Mouse (Mus musculus) liver, embryonic 12.5 days (tissue): Measurements from ENCODE around the gene Nrxn3. TPM values are rescaled to one million over a fixed set of nuclear protein-coding genes. Genes with fewer than 3 reads are reported as not detected.

Experiments used
- ATAC-seq: fragments of 200-750 bp; cut with Nextera tagmentation; 2 replicates; pipeline ENCODE4 v1.8.0; 2017; ENCODE audit warnings: moderate number of reproducible peaks, mild to moderate bottlenecking, moderate library complexity
- H3K27ac ChIP-seq: fragments of 300-500 bp; sonication (generic); 2 replicates; pipeline ENCODE4 v1.5.1; 2016; ENCODE audit warnings: mild to moderate bottlenecking
- H3K27me3 ChIP-seq: fragments of 300-500 bp; sonication (generic); replicated peaks from 2 replicates; pipeline ENCODE4 v1.6.1; 2016; ENCODE audit warnings: mild to moderate bottlenecking, moderate library complexity
- H3K36me3 ChIP-seq: fragments of 300-500 bp; sonication (generic); 2 replicates; pipeline ENCODE4 v1.6.1; 2016; ENCODE audit warnings: mild to moderate bottlenecking, moderate library complexity
- H3K4me1 ChIP-seq: fragments of 300-500 bp; sonication (generic); 2 replicates; pipeline ENCODE4 v1.6.1; 2016
- H3K4me2 ChIP-seq: fragments of 300-500 bp; sonication (generic); 2 replicates; pipeline ENCODE4 v1.6.1; 2016; ENCODE audit warnings: mild to moderate bottlenecking, moderate library complexity
- H3K4me3 ChIP-seq: fragments of 300-500 bp; sonication (generic); 2 replicates; pipeline ENCODE4 v1.5.1; 2016; ENCODE audit warnings: mild to moderate bottlenecking, moderate library complexity
- H3K9ac ChIP-seq: fragments of 300-500 bp; sonication (generic); 2 replicates; pipeline ENCODE4 v1.6.1; 2016; ENCODE audit warnings: mild to moderate bottlenecking, moderate library complexity
- H3K9me3 ChIP-seq: fragments of 300-500 bp; sonication (generic); replicated peaks from 2 replicates; pipeline ENCODE4 v1.6.1; 2016; ENCODE audit warnings: mild to moderate bottlenecking, moderate library complexity
- WGBS: fragments of 180-500 bp; shearing (Covaris S2); methylation state at CpG from one replicate; pipeline ENCODE4 v1.1.7; 2016; ENCODE audit not compliant: insufficient replicate concordance; 5-methylcytosine and 5-hydroxymethylcytosine counted together
- polyA plus RNA-seq: library from polyadenylated mRNA; unstranded; fragments of >200 nt; fragmentation: Nextera tagmentation; extraction: Ambion mirVana; gene quantifications from 2 replicates; pipeline ENCODE4 v1.2.1, GENCODE M21; 2016

Nrxn3 gene
- polyA plus RNA-seq, 1 experiment from 2014 or later, result 1.4 TPM

- H3K4me1 ChIP-seq, result no peaks in the 10 kb centered on the region
- 87% methylated on average over 1 of the region's 1 CpGs for WGBS
- H3K27me3 ChIP-seq, result no peaks in the 10 kb centered on the region
- no peaks in the 10 kb centered on the region for H3K9me3 ChIP-seq
- H3K4me2 ChIP-seq, result no peak overlapping the region
- no peaks in the 10 kb centered on the region for H3K36me3 ChIP-seq
- no peak overlapping the region for H3K4me3 ChIP-seq
- no peak for ATAC-seq
- H3K9ac ChIP-seq, result no peak overlapping the region
- H3K27ac ChIP-seq, result no peak overlapping the region
Observed at GRCm38 (mm10) chr12:90202501-90202900, 1479.8 kb downstream of the Nrxn3 start.

DNA sequence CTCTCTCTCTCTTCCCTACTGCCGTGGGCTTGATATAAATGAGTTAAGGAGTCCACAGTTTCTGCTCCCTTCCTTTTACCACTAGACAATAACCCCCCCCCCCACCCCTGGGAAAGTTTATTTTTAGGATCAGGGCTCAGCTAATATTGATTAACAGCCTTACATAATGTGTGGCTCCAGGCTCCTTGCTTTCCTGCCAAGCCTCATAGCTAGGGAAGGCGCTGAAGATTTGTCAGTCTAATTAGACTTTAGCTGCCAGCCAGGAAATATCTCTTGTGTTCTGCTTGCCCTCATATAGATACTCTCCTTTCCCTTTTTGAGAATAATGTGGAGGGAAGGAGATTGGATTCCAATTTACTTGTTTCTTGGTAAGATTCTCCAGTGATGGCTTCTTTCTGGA, 1488.7 kb downstream of the Nrxn3 start:
- Histone ChIP-seq H3K27me3 (no peaks in the 10 kb centered on the region), H3K9me3 (no peaks in the 10 kb centered on the region), H3K9ac (no peak overlapping the region), H3K36me3 (no peaks in the 10 kb centered on the region), H3K4me2 (no peak overlapping the region), H3K4me1 (no peaks in the 10 kb centered on the region), H3K4me3 (no peak overlapping the region), H3K27ac (no peak overlapping the region)
- ATAC-seq, result no peak
- 67% methylated on average over 1 of the region's 2 CpGs for WGBS

DNA sequence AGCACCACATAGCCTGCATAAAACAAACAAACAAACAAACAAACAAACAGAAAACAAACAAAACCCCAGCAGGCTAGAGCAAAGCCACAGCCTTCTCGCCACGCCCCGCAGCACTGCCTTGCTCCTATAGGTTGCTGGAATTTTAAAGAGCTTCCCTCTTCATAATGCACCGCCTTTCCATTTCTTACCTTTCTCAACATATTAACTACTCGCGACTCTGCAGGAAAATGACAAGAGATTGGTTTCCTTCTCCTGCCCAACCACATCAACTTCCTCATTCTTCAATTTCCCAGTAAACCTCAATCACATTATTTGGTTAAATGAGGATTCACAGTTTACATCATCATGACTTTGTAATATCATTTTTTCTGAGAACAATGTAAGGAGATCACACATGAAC, 1494.4 kb downstream of the Nrxn3 start:
- no peak overlapping the region for H3K4me3 ChIP-seq
- ATAC-seq, result no peak
- no peaks in the 10 kb centered on the region for H3K9me3 ChIP-seq
- H3K27me3 ChIP-seq, result no peaks in the 10 kb centered on the region
- no peaks in the 10 kb centered on the region for H3K4me1 ChIP-seq
- no peak overlapping the region for H3K27ac ChIP-seq
- WGBS, result 51% methylated on average over 6 of the region's 6 CpGs
- no peak overlapping the region for H3K4me2 ChIP-seq
- no peaks in the 10 kb centered on the region for H3K36me3 ChIP-seq
- H3K9ac ChIP-seq, result no peak overlapping the region

- Histone ChIP-seq H3K9me3 (no peaks in the 10 kb centered on the region), H3K27me3 (no peaks in the 10 kb centered on the region), H3K36me3 (no peaks in the 10 kb centered on the region), H3K4me3 (no peak overlapping the region), H3K27ac (no peak overlapping the region), H3K4me1 (no peaks in the 10 kb centered on the region), H3K9ac (no peak overlapping the region), H3K4me2 (no peak overlapping the region)
- no peak for ATAC-seq
- 51% methylated on average over 2 of the region's 2 CpGs for WGBS
Observed at GRCm38 (mm10) chr12:90229062-90229461, 1506.4 kb downstream of the Nrxn3 start.

DNA sequence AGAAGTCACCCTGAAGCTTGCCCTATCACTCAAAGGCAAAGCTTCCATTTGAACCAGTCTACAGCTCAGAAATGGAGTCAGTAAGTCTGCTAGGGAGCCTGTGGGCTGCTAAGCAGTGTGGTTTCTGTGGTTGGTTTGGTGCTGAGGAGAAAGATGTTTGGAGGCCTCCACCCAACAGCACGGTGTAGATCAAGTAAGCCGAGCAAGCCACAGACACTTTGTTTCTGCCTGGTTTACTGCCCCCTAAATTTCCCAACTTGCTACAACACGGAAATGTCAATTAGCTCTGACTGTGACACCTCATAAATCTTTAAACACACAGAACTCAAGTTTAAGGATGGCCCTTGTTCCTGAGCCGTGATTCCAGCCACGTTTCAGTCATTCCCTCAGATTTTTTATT, 1513.4 kb downstream of the Nrxn3 start:
- no peaks in the 10 kb centered on the region for H3K4me1 ChIP-seq
- no peak for ATAC-seq
- whole genome bisulfite sequencing, result 36% methylated on average over 5 of the region's 5 CpGs
- no peak overlapping the region for H3K27ac ChIP-seq
- H3K4me2 ChIP-seq, result no peak overlapping the region
- H3K36me3 ChIP-seq, result no peaks in the 10 kb centered on the region
- H3K9ac ChIP-seq, result no peak overlapping the region
- no peaks in the 10 kb centered on the region for H3K27me3 ChIP-seq
- H3K4me3 ChIP-seq, result no peak overlapping the region
- H3K9me3 ChIP-seq, result no peaks in the 10 kb centered on the region

DNA sequence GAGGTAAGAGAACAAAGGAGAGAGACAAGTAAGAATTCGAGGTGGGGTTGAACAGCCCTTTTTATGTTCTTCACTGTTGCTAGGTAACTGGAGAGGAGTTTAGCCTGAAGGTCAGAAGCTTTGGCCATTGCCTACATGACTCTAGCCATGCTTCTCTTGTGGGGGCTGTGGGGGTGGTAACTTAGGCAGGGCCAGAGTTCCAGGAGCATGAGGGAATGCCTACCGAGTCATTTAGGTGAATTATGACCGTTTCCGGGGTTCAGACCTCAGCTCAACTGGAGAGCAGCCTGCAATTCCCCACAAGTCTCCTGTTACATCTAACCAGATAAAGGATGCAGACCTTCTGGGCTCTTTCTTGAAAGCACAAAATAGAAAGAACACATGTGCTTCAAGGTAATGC, 1537.6 kb downstream of the Nrxn3 start:
- H3K36me3 ChIP-seq, result no peaks in the 10 kb centered on the region
- ATAC-seq, result no peak
- WGBS, result 53% methylated on average over 4 of the region's 4 CpGs
- H3K9me3 ChIP-seq, result no peaks in the 10 kb centered on the region
- no peak overlapping the region for H3K9ac ChIP-seq
- no peaks in the 10 kb centered on the region for H3K27me3 ChIP-seq
- H3K4me1 ChIP-seq, result no peaks in the 10 kb centered on the region
- no peak overlapping the region for H3K4me2 ChIP-seq
- no peak overlapping the region for H3K4me3 ChIP-seq
- no peak overlapping the region for H3K27ac ChIP-seq

GRCm38 (mm10) chr12:90268111-90268510, 1545.4 kb downstream of the Nrxn3 start:
- no peaks in the 10 kb centered on the region for H3K36me3 ChIP-seq
- H3K4me1 ChIP-seq, result no peaks in the 10 kb centered on the region
- H3K9ac ChIP-seq, result no peak overlapping the region
- no peaks in the 10 kb centered on the region for H3K27me3 ChIP-seq
- no peaks in the 10 kb centered on the region for H3K9me3 ChIP-seq
- no peak overlapping the region for H3K27ac ChIP-seq
- 72% methylated on average over 2 of the region's 2 CpGs for WGBS
- H3K4me2 ChIP-seq, result no peak overlapping the region
- H3K4me3 ChIP-seq, result no peak overlapping the region
- ATAC-seq, result no peak

GRCm38 (mm10) chr12:90270763-90271379, 1548.2 kb downstream of the Nrxn3 start:
- H3K9ac ChIP-seq, result no peak overlapping the region
- H3K9me3 ChIP-seq, result no peaks in the 10 kb centered on the region
- ATAC-seq, result no peak
- no peak overlapping the region for H3K4me2 ChIP-seq
- no peak overlapping the region for H3K4me3 ChIP-seq
- no peaks in the 10 kb centered on the region for H3K36me3 ChIP-seq
- H3K27me3 ChIP-seq, result no peaks in the 10 kb centered on the region
- no peak overlapping the region for H3K27ac ChIP-seq
- no peaks in the 10 kb centered on the region for H3K4me1 ChIP-seq

- no peak overlapping the region for H3K4me3 ChIP-seq
- 61% methylated on average over 7 of the region's 7 CpGs for WGBS
- no peak overlapping the region for H3K4me2 ChIP-seq
- no peaks in the 10 kb centered on the region for H3K36me3 ChIP-seq
- H3K27me3 ChIP-seq, result no peaks in the 10 kb centered on the region
- no peaks in the 10 kb centered on the region for H3K4me1 ChIP-seq
- H3K9me3 ChIP-seq, result no peaks in the 10 kb centered on the region
- no peak overlapping the region for H3K27ac ChIP-seq
- no peak for ATAC-seq
- H3K9ac ChIP-seq, result no peak overlapping the region
Observed at GRCm38 (mm10) chr12:90274621-90275236, 1552.1 kb downstream of the Nrxn3 start.

- Histone ChIP-seq H3K4me3 (no peak overlapping the region), H3K4me1 (no peaks in the 10 kb centered on the region), H3K9ac (no peak overlapping the region), H3K36me3 (no peaks in the 10 kb centered on the region), H3K9me3 (no peaks in the 10 kb centered on the region), H3K4me2 (no peak overlapping the region), H3K27ac (no peak overlapping the region), H3K27me3 (no peaks in the 10 kb centered on the region)
- 66% methylated on average over 1 of the region's 1 CpGs for WGBS
- no peak for ATAC-seq
Observed at GRCm38 (mm10) chr12:90281236-90281635, 1558.6 kb downstream of the Nrxn3 start.

- no peaks in the 10 kb centered on the region for H3K27me3 ChIP-seq
- ATAC-seq, result no peak
- no peaks in the 10 kb centered on the region for H3K36me3 ChIP-seq
- H3K4me1 ChIP-seq, result no peaks in the 10 kb centered on the region
- H3K27ac ChIP-seq, result no peak overlapping the region
- H3K9me3 ChIP-seq, result no peaks in the 10 kb centered on the region
- no peak overlapping the region for H3K4me2 ChIP-seq
- WGBS, result 71% methylated on average over 5 of the region's 5 CpGs
- no peak overlapping the region for H3K4me3 ChIP-seq
- H3K9ac ChIP-seq, result no peak overlapping the region
Observed at GRCm38 (mm10) chr12:90283022-90283421, 1560.3 kb downstream of the Nrxn3 start.

GRCm38 (mm10) chr12:90302671-90303070, 1580.0 kb downstream of the Nrxn3 start:
- 55% methylated on average over 1 of the region's 1 CpGs for WGBS
- Histone ChIP-seq H3K4me1 (no peaks in the 10 kb centered on the region), H3K27me3 (no peaks in the 10 kb centered on the region), H3K4me2 (no peak overlapping the region), H3K9me3 (no peaks in the 10 kb centered on the region), H3K27ac (no peak overlapping the region), H3K9ac (no peak overlapping the region), H3K36me3 (no peaks in the 10 kb centered on the region), H3K4me3 (no peak overlapping the region)
- no peak for ATAC-seq

DNA sequence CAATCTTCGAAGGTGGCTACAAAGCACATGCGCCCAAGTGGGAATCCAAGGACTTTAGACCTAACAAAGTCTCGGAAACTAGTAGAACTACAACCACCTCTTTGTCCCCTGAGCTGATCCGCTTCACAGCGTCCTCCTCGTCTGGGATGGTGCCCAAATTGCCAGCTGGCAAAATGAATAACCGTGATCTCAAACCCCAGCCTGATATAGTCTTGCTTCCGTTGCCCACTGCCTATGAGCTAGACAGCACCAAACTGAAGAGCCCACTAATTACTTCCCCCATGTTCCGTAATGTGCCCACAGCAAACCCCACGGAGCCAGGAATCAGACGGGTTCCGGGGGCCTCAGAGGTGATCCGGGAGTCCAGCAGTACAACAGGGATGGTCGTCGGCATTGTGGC, 1609.1 kb downstream of the Nrxn3 start:
- H3K4me1 ChIP-seq, result no peaks in the 10 kb centered on the region
- no peak overlapping the region for H3K27ac ChIP-seq
- 77% methylated on average over 15 of the region's 15 CpGs for WGBS
- H3K4me2 ChIP-seq, result no peak overlapping the region
- H3K9ac ChIP-seq, result no peak overlapping the region
- no peaks in the 10 kb centered on the region for H3K27me3 ChIP-seq
- H3K36me3 ChIP-seq, result no peaks in the 10 kb centered on the region
- H3K4me3 ChIP-seq, result no peak overlapping the region
- no peaks in the 10 kb centered on the region for H3K9me3 ChIP-seq
- no peak for ATAC-seq
